In the genomic region with DNA sequence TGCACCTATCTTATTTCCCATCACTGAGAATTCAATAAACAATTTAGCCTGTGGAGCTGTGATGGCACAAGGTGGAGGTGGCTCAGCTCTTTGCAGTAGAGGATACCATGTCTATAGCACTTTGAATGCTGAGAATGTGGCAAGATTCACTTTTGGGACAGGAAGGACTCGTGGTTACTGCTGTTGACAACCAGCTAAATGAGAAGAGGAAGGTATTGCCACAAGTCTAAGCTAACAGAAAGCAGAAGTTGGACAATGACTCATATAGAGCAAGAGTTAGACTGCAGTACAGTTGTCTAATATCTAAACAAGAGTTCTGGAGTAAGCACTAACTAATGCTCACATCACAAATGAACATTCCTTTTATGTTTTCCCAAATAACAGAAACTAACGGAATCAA, we compare ENCODE assay signal across 16 mouse cellular contexts.
DNase-seq lines count a peak whose midpoint lies in the region; ATAC-seq and TF ChIP-seq lines count a peak whose summit lies in the region.
"Had no signal": no experiment of that assay in that cellular context is flagged by ENCODE, and none has a peak within 500 bp of the region (broad histone marks: within the 10 kb centered on the region; RNA-seq: fewer than 3 reads in every experiment).

No protein-coding gene starts in this region.

- TF ChIP-seq POLR2A in lung, adult 2 months (IDR thresholded peaks at IDR 0.05; ENCODE audit: borderline replicate concordance, extremely low read depth, low read depth, low read length): no peak
- TF ChIP-seq POLR2A in MEL (IDR thresholded peaks at IDR 0.05; ENCODE audit: control insufficient read depth in 1 of 2, insufficient read depth in 1 of 2, low read depth in 1 of 2, low read length in 2 of 2, poor library complexity in 1 of 2): no peak
- no peak for TF ChIP-seq POLR2A in kidney, adult 2 months (IDR thresholded peaks at IDR 0.05; ENCODE audit: low read depth, low read length)

- no peak overlapping the region for H3K9ac ChIP-seq in MEL (ENCODE audit: control insufficient read depth, low read depth, low read length, poor library complexity, severe bottlenecking)
- H3K9ac ChIP-seq in forebrain, embryonic 11.5 days (ENCODE audit: low read length): no peak overlapping the region
- no peak overlapping the region for H3K9ac ChIP-seq in forebrain, embryonic 13.5 days
- H3K9ac ChIP-seq: embryonic facial prominence, embryonic 13.5 days; hindbrain, embryonic 12.5 days; kidney, embryonic 15.5 days; limb, embryonic 13.5 days; neural tube, embryonic 12.5 days had no signal

- peaks cover 0 to 33% of the 10 kb centered on the region in 2 experiments; a peak in 2 of 4 replicates for H3K36me3 ChIP-seq in MEL (ENCODE audit: control insufficient read depth in 1 of 2, insufficient read depth in 2 of 2, low read length in 2 of 2)
- H3K36me3 ChIP-seq in kidney, adult 2 months (ENCODE audit: control insufficient read depth, insufficient read depth, low read length): no peaks in the 10 kb centered on the region
- H3K36me3 ChIP-seq in forebrain, embryonic 11.5 days (ENCODE audit: control insufficient read depth, insufficient read depth, low read length): no peaks in the 10 kb centered on the region; the same call in 1 of the 2 replicates
- no peaks in the 10 kb centered on the region for H3K36me3 ChIP-seq in forebrain, embryonic 13.5 days (ENCODE audit: poor library complexity, severe bottlenecking)
- H3K36me3 ChIP-seq: embryonic facial prominence, embryonic 13.5 days; hindbrain, embryonic 12.5 days; kidney, embryonic 15.5 days; limb, embryonic 13.5 days; midbrain, embryonic 10.5 days; neural tube, embryonic 12.5 days had no signal

- no peak for TF ChIP-seq RAD21 in MEL (IDR thresholded peaks at IDR 0.05; ENCODE audit: low read depth, low read length)

- no peak for TF ChIP-seq CTCF in lung, adult 2 months (IDR thresholded peaks at IDR 0.05; ENCODE audit: insufficient read depth, low read length)
- no peak for TF ChIP-seq CTCF in MEL (IDR thresholded peaks at IDR 0.05 in 2 of 3, conservative IDR thresholded peaks at IDR 0.05 in 1 of 3; ENCODE audit: control insufficient read depth in 1 of 3, insufficient read depth in 1 of 3, low read depth in 2 of 3, low read length in 3 of 3, poor library complexity in 1 of 3, severe bottlenecking in 1 of 3)
- no peak for TF ChIP-seq CTCF in kidney, adult 2 months (conservative IDR thresholded peaks at IDR 0.05; ENCODE audit: insufficient read depth, insufficient read length, low read depth, low read length)

- DNase-seq in lung, postnatal 25 days (ENCODE audit: low spot score): peak; percentile 72
- DNase-seq in lung, adult 2 months: no peak
- peak; percentile 93 for DNase-seq in MEL (ENCODE audit: low read depth, low spot score)
- DNase-seq in induced T-regulatory cell, adult 2 months (ENCODE audit: low read depth): peak; percentile 83
- DNase-seq in kidney, adult 2 months: no peak
- DNase-seq in forebrain, embryonic 11.5 days (ENCODE audit: low spot score): no peak
- DNase-seq: cerebellum, adult 9-10 months; right cerebral cortex, postnatal 25 days had no signal

- TF ChIP-seq EP300 in MEL (IDR thresholded peaks at IDR 0.05; ENCODE audit: low read depth in 1 of 2, low read length in 2 of 2): peak; percentile 54 to 90

- H3K4me2 ChIP-seq in forebrain, embryonic 11.5 days (ENCODE audit: low read depth, low read length, severe bottlenecking): no peak overlapping the region
- no peak overlapping the region for H3K4me2 ChIP-seq in forebrain, embryonic 13.5 days
- H3K4me2 ChIP-seq: embryonic facial prominence, embryonic 13.5 days; hindbrain, embryonic 12.5 days; kidney, embryonic 15.5 days; limb, embryonic 13.5 days had no signal

- peaks cover 16% of the 10 kb centered on the region for H3K79me2 ChIP-seq in MEL (ENCODE audit: control insufficient read depth, insufficient read depth, low read length, poor library complexity)

- H3K27me3 ChIP-seq in MEL (ENCODE audit: control insufficient read depth in 1 of 2, insufficient read depth in 2 of 2, low read length in 2 of 2): no peaks in the 10 kb centered on the region
- no peaks in the 10 kb centered on the region for H3K27me3 ChIP-seq in kidney, adult 2 months (replicated peaks; ENCODE audit: control insufficient read depth, insufficient read depth, low read length)
- H3K27me3 ChIP-seq in forebrain, embryonic 11.5 days (ENCODE audit: control insufficient read depth, insufficient read depth, low read length): no peaks in the 10 kb centered on the region
- no peaks in the 10 kb centered on the region for H3K27me3 ChIP-seq in forebrain, embryonic 13.5 days
- H3K27me3 ChIP-seq: hindbrain, embryonic 12.5 days; kidney, embryonic 15.5 days; limb, embryonic 13.5 days; neural tube, embryonic 12.5 days had no signal

- ATAC-seq in neutrophil, adult 5-6 weeks (ENCODE audit: extremely low read depth, insufficient number of reproducible peaks, low FRiP score, poor library complexity, severe bottlenecking): peak; percentile 88
- no peak for ATAC-seq in forebrain, embryonic 11.5 days (replicated peaks; ENCODE audit: low FRiP score)
- no peak for ATAC-seq in forebrain, embryonic 13.5 days

- H3K27ac ChIP-seq in MEL (ENCODE audit: control insufficient read depth, low read depth, low read length): peak overlapping the region; percentile 47
- H3K27ac ChIP-seq in kidney, adult 2 months (ENCODE audit: insufficient read depth, low read depth, low read length): no peak overlapping the region; the same call in 1 of the 2 replicates
- no peak overlapping the region for H3K27ac ChIP-seq in forebrain, embryonic 11.5 days (ENCODE audit: low read depth, low read length)
- H3K27ac ChIP-seq in forebrain, embryonic 13.5 days: no peak overlapping the region
- H3K27ac ChIP-seq: embryonic facial prominence, embryonic 13.5 days; kidney, embryonic 15.5 days; limb, embryonic 13.5 days had no signal

- no peaks in the 10 kb centered on the region for H3K9me3 ChIP-seq in MEL (replicated peaks; ENCODE audit: insufficient read depth, low read length)
- no peaks in the 10 kb centered on the region for H3K9me3 ChIP-seq in forebrain, embryonic 11.5 days (ENCODE audit: control insufficient read depth, low read length)
- no peaks in the 10 kb centered on the region for H3K9me3 ChIP-seq in forebrain, embryonic 13.5 days (replicated peaks)
- H3K9me3 ChIP-seq: embryonic facial prominence, embryonic 13.5 days; hindbrain, embryonic 12.5 days; kidney, embryonic 15.5 days; limb, embryonic 13.5 days; midbrain, embryonic 10.5 days; neural tube, embryonic 12.5 days had no signal

- H3K4me3 ChIP-seq in lung, adult 2 months (replicated peaks; ENCODE audit: extremely low read depth, low read depth, low read length): no peak overlapping the region
- no peak overlapping the region for H3K4me3 ChIP-seq in MEL (ENCODE audit: control insufficient read depth in 1 of 2, insufficient read depth in 1 of 2, low read depth in 2 of 2, low read length in 2 of 2)
- H3K4me3 ChIP-seq in kidney, adult 2 months (ENCODE audit: insufficient read depth, low read depth, low read length): no peak overlapping the region
- no peak overlapping the region for H3K4me3 ChIP-seq in forebrain, embryonic 11.5 days (ENCODE audit: low read depth, low read length)
- no peak overlapping the region for H3K4me3 ChIP-seq in forebrain, embryonic 13.5 days
- H3K4me3 ChIP-seq: embryonic facial prominence, embryonic 13.5 days; hindbrain, embryonic 12.5 days; kidney, embryonic 15.5 days; limb, embryonic 13.5 days; midbrain, embryonic 10.5 days; neural tube, embryonic 12.5 days had no signal

- WGBS in lung, adult 2 months: 43% methylated on average over 2 of the region's 2 CpGs
- WGBS in kidney, adult 2 months: 71% methylated on average over 2 of the region's 2 CpGs
- WGBS in forebrain, embryonic 11.5 days: 84% methylated on average over 2 of the region's 2 CpGs
- 70% methylated on average over 2 of the region's 2 CpGs for WGBS in forebrain, embryonic 13.5 days

- peaks cover 3% of the 10 kb centered on the region for H3K4me1 ChIP-seq in lung, adult 2 months (ENCODE audit: control insufficient read depth, insufficient read depth, low read length)
- peaks cover 10% of the 10 kb centered on the region in 2 experiments; a peak in 3 of 4 replicates for H3K4me1 ChIP-seq in MEL (ENCODE audit: control insufficient read depth in 1 of 2, insufficient read depth in 2 of 2, low read length in 2 of 2)
- H3K4me1 ChIP-seq in kidney, adult 2 months (ENCODE audit: control insufficient read depth, insufficient read depth, low read length): 0 out of 2 replicates have a peak, but pooled peaks cover 3% of the 10 kb centered on the region
- H3K4me1 ChIP-seq in forebrain, embryonic 11.5 days (replicated peaks; ENCODE audit: control insufficient read depth, insufficient read depth, low read length): peaks cover 10% of the 10 kb centered on the region; the same call in 1 of the 2 replicates
- peaks cover 62% of the 10 kb centered on the region for H3K4me1 ChIP-seq in forebrain, embryonic 13.5 days

TF ChIP-seq in MEL, 35 proteins besides CTCF, POLR2A, EP300 and RAD21 (continues in another document):
- TF ChIP-seq GATA1 (IDR thresholded peaks at IDR 0.05; ENCODE audit: low read depth, low read length) (0 out of 2 replicates have a peak, but pooled peaks have one; percentile 13), RCOR1 (IDR thresholded peaks at IDR 0.05; ENCODE audit: low read depth, low read length) (0 out of 2 replicates have a peak, but pooled peaks have one; percentile 40), MYC (IDR thresholded peaks at IDR 0.05; ENCODE audit: low read depth, low read length) (peak; percentile 76; the same call in 1 of the 2 replicates), MAX (IDR thresholded peaks at IDR 0.05; ENCODE audit: low read length) (peak; percentile 69; the same call in 1 of the 2 replicates), POLR2AphosphoS5 (IDR thresholded peaks at IDR 0.05; ENCODE audit: borderline replicate concordance, low read depth, low read length) (no peak), CHD1 (IDR thresholded peaks at IDR 0.05; ENCODE audit: low read depth, low read length) (no peak), ETS1 (IDR thresholded peaks at IDR 0.05; ENCODE audit: low read depth, low read length) (peak; percentile 83), GABPA (IDR thresholded peaks at IDR 0.05; ENCODE audit: low read depth, low read length) (no peak), KAT2A (conservative IDR thresholded peaks at IDR 0.05; ENCODE audit: low read depth, low read length) (no peak), NELFE (IDR thresholded peaks at IDR 0.05; ENCODE audit: low read depth, low read length) (no peak), E2F4 (IDR thresholded peaks at IDR 0.05; ENCODE audit: borderline replicate concordance, low read depth, low read length) (no peak), USF1 (IDR thresholded peaks at IDR 0.05; ENCODE audit: low read depth, low read length) (no peak; the same call in 1 of the 2 replicates), HCFC1 (IDR thresholded peaks at IDR 0.05; ENCODE audit: low read depth, low read length) (0 out of 2 replicates have a peak, but pooled peaks have one; percentile 22), SIN3A (IDR thresholded peaks at IDR 0.05; ENCODE audit: low read length) (peak; percentile 81), MXI1 (IDR thresholded peaks at IDR 0.05; ENCODE audit: low read depth, low read length) (peak; percentile 72), MYB (IDR thresholded peaks at IDR 0.05; ENCODE audit: low read depth, low read length) (no peak)

Comparison
In these comparisons a context has a peak if more than half of its experiments do, and no peak if none do; other contexts are left out.
1. DNase-seq: peak in lung, postnatal 25 days (single experiment), MEL (single experiment) and induced T-regulatory cell, adult 2 months (single experiment); none in lung, adult 2 months (single experiment), kidney, adult 2 months (single experiment) and forebrain, embryonic 11.5 days (single experiment).